Mouse (Mus musculus): ENCODE results near the gene Nuak2. TPM values are rescaled to one million over a fixed set of nuclear protein-coding genes. Genes with fewer than 3 reads are reported as not detected.
"Not testable (repeated sequence)": the region's sequence is repeated elsewhere in the genome, so short reads cannot be mapped to it uniquely, and the experiment has no call there.

Nuak2 gene
- polyA plus RNA-seq (2012; ENCODE audit: insufficient read depth, low replicate concordance) = 1.3 and 1.7 TPM in 2 replicates

DNA sequence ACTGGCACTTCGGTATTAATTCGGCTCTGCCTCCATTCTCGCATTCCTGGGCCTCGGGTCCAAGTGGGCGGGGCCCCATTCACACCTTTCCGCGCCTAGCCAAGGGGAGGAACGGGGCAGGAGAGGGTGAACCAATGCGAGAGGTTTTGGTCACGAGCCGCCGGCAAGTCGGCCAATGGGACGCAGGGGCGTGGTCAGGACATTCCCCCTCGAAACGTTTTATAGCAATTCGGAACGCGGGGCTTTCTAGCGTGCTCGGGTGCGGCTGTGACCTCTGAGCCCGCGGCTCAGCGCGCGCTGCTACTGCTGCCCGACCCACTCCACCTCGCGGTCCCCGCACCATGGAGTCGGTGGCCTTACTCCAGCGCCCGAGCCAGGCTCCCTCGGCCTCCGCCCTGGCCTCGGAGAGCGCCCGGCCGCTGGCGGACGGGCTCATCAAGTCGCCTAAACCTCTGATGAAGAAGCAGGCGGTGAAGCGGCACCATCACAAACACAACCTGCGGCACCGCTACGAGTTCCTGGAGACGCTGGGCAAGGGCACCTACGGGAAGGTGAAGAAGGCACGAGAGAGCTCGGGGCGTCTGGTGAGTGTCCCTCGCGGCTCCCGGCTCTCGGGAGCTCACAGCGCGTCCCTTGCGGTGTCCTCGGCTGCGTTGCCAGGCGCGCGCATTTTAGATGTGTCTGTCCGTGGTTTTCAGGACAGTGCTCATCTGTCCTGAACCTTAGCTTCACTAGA is at the start of gene Nuak2:
Gene Nuak2, plus strand, starts transcription at position 238 of the 736 bp plus-strand sequence.
- H3K9me3 ChIP-seq = no peaks in the 10 kb centered on the region
- peaks cover 93% of the 10 kb centered on the region for H3K27me3 ChIP-seq (replicated peaks)
- H3K36me3 ChIP-seq (replicated peaks; ENCODE audit: low read length) = no peaks in the 10 kb centered on the region
- peak within 1 kb of the TSS; percentile 92 for H3K4me3 ChIP-seq (replicated peaks)
- no peak for TF ChIP-seq FLI1 (IDR thresholded peaks at IDR 0.05; ENCODE audit: low read length)
- TF ChIP-seq GATA1 (IDR thresholded peaks at IDR 0.05; ENCODE audit: borderline replicate concordance, low read length) = no peak
- peaks cover 67% of the 10 kb centered on the region for H3K4me1 ChIP-seq

GRCm38 (mm10) chr1:132266791-132267557 is 49.0 kb upstream of the Nuak2 start:
- H3K9me3 ChIP-seq = no peaks in the 10 kb centered on the region
- no peak for TF ChIP-seq GATA1 (IDR thresholded peaks at IDR 0.05; ENCODE audit: borderline replicate concordance, low read length)
- TF ChIP-seq FLI1 (IDR thresholded peaks at IDR 0.05; ENCODE audit: low read length) = no peak
- no peak overlapping the region for H3K4me3 ChIP-seq (replicated peaks)
- H3K27me3 ChIP-seq (replicated peaks) = peaks cover 32% of the 10 kb centered on the region
- peaks cover 51% of the 10 kb centered on the region for H3K4me1 ChIP-seq
- no peaks in the 10 kb centered on the region for H3K36me3 ChIP-seq (replicated peaks; ENCODE audit: low read length)

GRCm38 (mm10) chr1:132267959-132268358 is 48.0 kb upstream of the Nuak2 start:
- H3K36me3 ChIP-seq (replicated peaks; ENCODE audit: low read length) = no peaks in the 10 kb centered on the region
- H3K9me3 ChIP-seq = no peaks in the 10 kb centered on the region
- no peak overlapping the region for H3K4me3 ChIP-seq (replicated peaks)
- TF ChIP-seq FLI1 (IDR thresholded peaks at IDR 0.05; ENCODE audit: low read length) = no peak
- no peak for TF ChIP-seq GATA1 (IDR thresholded peaks at IDR 0.05; ENCODE audit: borderline replicate concordance, low read length)
- H3K4me1 ChIP-seq = peaks cover 57% of the 10 kb centered on the region
- peaks cover 34% of the 10 kb centered on the region for H3K27me3 ChIP-seq (replicated peaks)

DNA sequence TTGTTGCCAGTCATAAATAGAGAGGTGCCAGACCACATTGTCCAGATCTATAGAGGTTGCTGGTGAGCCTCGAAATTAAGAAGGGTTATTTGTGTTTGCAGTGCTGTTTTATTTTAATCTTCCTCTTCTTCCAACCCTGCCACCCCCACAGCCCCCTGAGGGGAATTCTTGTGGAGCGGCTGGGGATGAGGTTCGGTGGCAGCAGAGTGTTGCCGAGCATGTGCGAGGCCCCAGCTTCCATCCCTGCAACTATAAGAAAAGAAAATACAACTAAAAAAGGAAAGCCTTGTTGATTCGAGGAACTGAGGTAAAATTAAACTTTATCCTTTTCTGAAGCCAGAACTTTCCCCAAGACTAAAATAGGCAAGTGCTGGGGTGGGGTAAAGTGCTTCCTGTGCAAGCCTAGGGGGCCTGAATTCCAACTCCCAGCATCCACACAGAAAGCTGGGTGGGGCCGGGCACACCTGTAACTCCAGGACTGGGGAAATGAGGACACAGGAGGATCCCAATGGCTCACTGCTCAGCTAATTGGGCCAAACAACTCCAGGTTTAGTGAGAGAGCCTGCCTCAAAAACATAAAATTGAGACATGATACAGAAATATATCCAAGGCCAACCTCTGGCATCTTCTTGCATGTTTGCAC is 47.4 kb upstream of the Nuak2 start:
- Histone ChIP-seq H3K27me3 (replicated peaks) (peaks cover 36% of the 10 kb centered on the region), H3K36me3 (replicated peaks; ENCODE audit: low read length) (no peaks in the 10 kb centered on the region), H3K9me3 (no peaks in the 10 kb centered on the region), H3K4me1 (peaks cover 57% of the 10 kb centered on the region), H3K4me3 (replicated peaks) (no peak overlapping the region)
- TF ChIP-seq GATA1 (IDR thresholded peaks at IDR 0.05; ENCODE audit: borderline replicate concordance, low read length) = no peak
- TF ChIP-seq FLI1 (IDR thresholded peaks at IDR 0.05; ENCODE audit: low read length) = no peak

DNA sequence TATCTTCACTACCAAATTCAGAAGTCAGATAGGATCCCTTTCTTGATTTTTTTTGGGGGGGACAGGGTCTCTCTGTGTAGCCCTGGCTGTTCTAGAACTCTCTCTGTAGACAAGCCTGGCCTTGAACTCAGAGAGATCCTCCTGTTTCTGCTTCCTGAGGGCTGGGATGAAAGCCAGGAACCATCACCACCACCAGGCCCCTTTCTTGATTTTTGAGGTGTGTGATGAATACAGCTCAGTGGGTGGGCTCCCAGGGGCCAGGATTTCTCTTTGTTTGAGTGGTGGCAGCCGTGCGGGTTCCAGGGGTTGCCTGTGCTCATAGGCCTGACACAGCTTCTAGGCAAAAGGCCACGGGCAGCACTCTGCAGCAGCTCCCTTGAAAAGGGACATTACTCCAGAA is 44.7 kb upstream of the Nuak2 start:
- Histone ChIP-seq H3K4me1 (peaks cover 35% of the 10 kb centered on the region), H3K9me3 (no peaks in the 10 kb centered on the region), H3K4me3 (replicated peaks) (no peak overlapping the region), H3K36me3 (replicated peaks; ENCODE audit: low read length) (no peaks in the 10 kb centered on the region), H3K27me3 (replicated peaks) (peaks cover 51% of the 10 kb centered on the region)
- TF ChIP-seq GATA1 (IDR thresholded peaks at IDR 0.05; ENCODE audit: borderline replicate concordance, low read length) = no peak

DNA sequence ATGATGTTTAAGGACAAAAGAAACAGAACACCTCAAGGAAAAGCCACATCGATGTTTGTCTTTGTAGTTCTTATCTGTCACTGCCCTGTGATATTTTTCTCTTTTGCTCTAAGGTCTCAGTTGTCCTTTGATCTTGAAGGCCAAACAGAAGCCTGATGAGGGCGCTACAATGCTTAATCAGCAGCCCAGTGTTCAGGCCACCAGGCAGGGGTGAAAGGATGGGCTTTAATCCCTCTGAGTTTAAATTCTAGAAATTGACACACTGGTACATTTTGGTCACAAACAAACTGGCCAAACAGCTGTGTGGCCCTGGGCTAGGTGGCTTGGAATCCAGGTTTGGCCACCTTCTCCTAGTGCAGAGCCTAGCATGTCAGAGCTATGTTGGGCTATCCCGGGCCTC is 39.2 kb upstream of the Nuak2 start:
- TF ChIP-seq GATA1 (IDR thresholded peaks at IDR 0.05; ENCODE audit: borderline replicate concordance, low read length) (no peak), FLI1 (IDR thresholded peaks at IDR 0.05; ENCODE audit: low read length) (no peak)
- peaks cover 9% of the 10 kb centered on the region for H3K4me1 ChIP-seq
- H3K27me3 ChIP-seq (replicated peaks) = peaks cover 60% of the 10 kb centered on the region
- no peak overlapping the region for H3K4me3 ChIP-seq (replicated peaks)
- H3K9me3 ChIP-seq = no peaks in the 10 kb centered on the region
- no peaks in the 10 kb centered on the region for H3K36me3 ChIP-seq (replicated peaks; ENCODE audit: low read length)

DNA sequence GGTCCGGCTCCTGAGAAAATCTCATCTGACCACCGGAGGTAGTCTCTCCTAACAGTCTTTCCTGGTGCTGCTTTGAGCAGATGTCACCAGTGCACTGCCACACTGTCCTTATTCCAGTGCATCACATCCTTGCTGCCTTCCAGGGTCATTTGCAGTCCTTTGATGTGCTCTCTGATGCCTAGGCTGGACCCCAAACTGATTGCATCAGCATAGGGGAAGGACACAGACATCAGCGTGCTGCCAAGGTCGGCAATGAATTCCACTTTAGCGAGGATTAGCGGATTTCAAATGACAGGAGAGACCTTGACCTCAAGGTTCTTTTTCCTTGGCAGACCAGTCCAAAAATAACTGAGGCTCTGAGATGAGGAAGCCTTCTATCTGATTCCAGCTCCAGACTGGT is 38.8 kb upstream of the Nuak2 start:
- Histone ChIP-seq H3K4me1 (peaks cover 5% of the 10 kb centered on the region), H3K4me3 (replicated peaks) (no peak overlapping the region), H3K27me3 (replicated peaks) (peaks cover 64% of the 10 kb centered on the region), H3K9me3 (no peaks in the 10 kb centered on the region), H3K36me3 (replicated peaks; ENCODE audit: low read length) (no peaks in the 10 kb centered on the region)
- TF ChIP-seq GATA1 (IDR thresholded peaks at IDR 0.05; ENCODE audit: borderline replicate concordance, low read length) (no peak), FLI1 (IDR thresholded peaks at IDR 0.05; ENCODE audit: low read length) (no peak)

DNA sequence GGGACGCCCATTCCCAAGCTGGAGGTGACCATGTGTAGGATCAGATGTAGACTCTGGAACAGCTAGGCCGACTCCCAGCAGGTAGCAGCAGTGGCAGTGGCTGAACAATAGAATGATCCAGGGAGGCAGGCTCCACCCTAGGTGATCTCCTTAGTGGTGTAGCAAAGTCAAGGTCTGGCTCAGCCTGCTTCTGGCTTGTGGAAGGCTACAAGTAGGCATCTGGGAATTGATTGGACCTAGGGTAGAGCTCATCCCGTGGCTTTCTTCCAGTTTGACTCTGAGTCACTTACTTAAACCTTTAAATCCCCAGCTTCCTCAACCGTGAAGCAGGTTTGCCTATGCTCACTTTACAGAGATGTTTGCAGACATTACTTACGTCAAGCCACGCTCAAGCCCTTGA is 35.3 kb upstream of the Nuak2 start:
- not testable (repeated sequence) for H3K4me1 ChIP-seq; H3K9me3 ChIP-seq; H3K36me3 ChIP-seq (replicated peaks; ENCODE audit: low read length); H3K4me3 ChIP-seq (replicated peaks)
- peaks cover 62% of the 10 kb centered on the region for H3K27me3 ChIP-seq (replicated peaks)

DNA sequence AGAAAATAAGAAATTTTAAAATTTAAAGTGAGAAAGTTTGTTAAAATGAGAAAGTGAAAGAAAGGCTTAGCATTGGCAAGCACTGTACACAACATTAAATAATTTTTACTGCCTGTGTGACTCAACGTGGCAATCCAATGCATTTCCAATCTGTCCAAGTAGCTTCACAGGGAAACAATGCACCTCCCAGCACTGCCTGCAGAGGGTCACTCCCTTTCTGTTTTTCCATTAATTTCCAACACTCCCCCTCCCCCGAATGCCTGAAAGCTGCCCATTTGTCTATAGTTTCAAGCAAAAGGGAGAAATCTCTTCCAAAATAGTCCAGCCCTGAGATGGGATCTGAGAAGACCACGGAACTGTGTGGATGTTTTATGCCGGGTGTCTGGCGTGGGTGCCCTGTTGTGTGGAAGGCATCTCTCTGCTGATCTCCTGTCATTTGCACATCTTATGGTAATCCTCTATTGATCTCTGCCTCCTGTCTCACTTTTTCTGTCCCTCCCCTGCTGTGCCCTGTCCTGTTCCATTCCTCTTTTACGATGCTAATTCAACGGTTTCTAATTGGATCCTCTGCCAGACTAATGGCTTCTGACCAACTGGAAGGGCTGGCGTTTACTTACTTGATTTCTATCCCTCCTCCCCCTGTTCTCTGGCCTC is 34.3 kb upstream of the Nuak2 start:
- no peaks in the 10 kb centered on the region for H3K36me3 ChIP-seq (replicated peaks; ENCODE audit: low read length)
- peaks cover 69% of the 10 kb centered on the region for H3K27me3 ChIP-seq (replicated peaks)
- TF ChIP-seq FLI1 (IDR thresholded peaks at IDR 0.05; ENCODE audit: low read length) (no peak), GATA1 (IDR thresholded peaks at IDR 0.05; ENCODE audit: borderline replicate concordance, low read length) (no peak)
- H3K9me3 ChIP-seq = no peaks in the 10 kb centered on the region
- no peaks in the 10 kb centered on the region for H3K4me1 ChIP-seq
- H3K4me3 ChIP-seq (replicated peaks) = no peak overlapping the region

All from megakaryocyte, embryonic 14.5 days (primary cell).